Mouse (Mus musculus) kidney, adult 2 months (tissue): ENCODE results near the gene Cacna1c. TPM values are rescaled to one million over a fixed set of nuclear protein-coding genes. Genes with fewer than 3 reads are reported as not detected.

Experiments
- DNase-seq: peaks from one replicate; pipeline ENCODE4 v3.0.0; 2021
- H3K27ac ChIP-seq: fragments of 200-500 bp; 2 replicates; pipeline ENCODE4 v1.5.1; 2012; ENCODE audit warnings: low read depth, low read length, control low read depth, inconsistent platforms; ENCODE audit not compliant: insufficient read depth
- H3K27me3 ChIP-seq: fragments of 200-500 bp; replicated peaks from 2 replicates; pipeline ENCODE4 v1.6.1; 2012; ENCODE audit warnings: mild to moderate bottlenecking, moderate library complexity, low read length, inconsistent platforms; ENCODE audit not compliant: control insufficient read depth, insufficient read depth
- H3K36me3 ChIP-seq: fragments of 200-500 bp; 2 replicates; pipeline ENCODE4 v1.6.1; 2012; ENCODE audit warnings: mild to moderate bottlenecking, moderate library complexity, low read length, inconsistent platforms; ENCODE audit not compliant: control insufficient read depth, insufficient read depth
- H3K4me1 ChIP-seq: fragments of 200-500 bp; 2 replicates; pipeline ENCODE4 v1.6.1; 2011; ENCODE audit warnings: low read length; ENCODE audit not compliant: control insufficient read depth, insufficient read depth
- H3K4me3 ChIP-seq: fragments of 200-500 bp; 2 replicates; pipeline ENCODE4 v1.5.1; 2011; ENCODE audit warnings: mild to moderate bottlenecking, low read depth, low read length, control low read depth; ENCODE audit not compliant: insufficient read depth
- CTCF ChIP-seq: fragments of 200-500 bp; conservative IDR thresholded peaks from 2 replicates; pipeline ENCODE4 v1.5.1; 2011; ENCODE audit warnings: low read depth, mild to moderate bottlenecking, control low read depth, low read length, moderate library complexity, mixed read lengths; ENCODE audit not compliant: insufficient read depth, insufficient read length
- POLR2A ChIP-seq: fragments of 200-500 bp; IDR thresholded peaks from one replicate; pipeline ENCODE4 v1.6.1; 2011; ENCODE audit warnings: low read depth, low read length, control low read depth
- WGBS: fragments of 180-500 bp; shearing (Covaris S2); methylation state at CpG from one replicate; pipeline ENCODE4 v1.1.7; 2018; 5-methylcytosine and 5-hydroxymethylcytosine counted together
- polyA plus RNA-seq: library from polyadenylated mRNA; depleted of rRNA; stranded (reverse); fragments of >200 nt; gene quantifications from 2 replicates; pipeline ENCODE4 v1.2.3, GENCODE M21; 2012

The Cacna1c gene
- polyA plus RNA-seq, 1 experiment = 0.99 TPM

- 84% methylated on average over 15 of the region's 15 CpGs for WGBS
- no peaks in the 10 kb centered on the region for H3K4me1 ChIP-seq
- TF ChIP-seq POLR2A (no peak), CTCF (no peak)
- H3K27ac ChIP-seq = no peak overlapping the region
- no peaks in the 10 kb centered on the region for H3K36me3 ChIP-seq
- DNase-seq = no peak
- H3K27me3 ChIP-seq = no peaks in the 10 kb centered on the region
- no peak overlapping the region for H3K4me3 ChIP-seq
Observed at GRCm38 (mm10) chr6:119052366-119052765, 143.9 kb downstream of the Cacna1c start.

- Histone ChIP-seq H3K27me3 (no peaks in the 10 kb centered on the region), H3K4me3 (no peak overlapping the region), H3K27ac (no peak overlapping the region), H3K36me3 (no peaks in the 10 kb centered on the region), H3K4me1 (no peaks in the 10 kb centered on the region)
- TF ChIP-seq POLR2A (no peak), CTCF (no peak)
- WGBS = 67% methylated on average over 2 of the region's 2 CpGs
- DNase-seq = no peak
Observed at GRCm38 (mm10) chr6:119051721-119052120, 144.5 kb downstream of the Cacna1c start.

GRCm38 (mm10) chr6:119047340-119047739, 148.9 kb downstream of the Cacna1c start:
- no peak for TF ChIP-seq POLR2A
- no peak for TF ChIP-seq CTCF
- 52% methylated on average over 8 of the region's 8 CpGs for WGBS

GRCm38 (mm10) chr6:119045498-119045897, 150.7 kb downstream of the Cacna1c start:
- WGBS = 84% methylated on average over 7 of the region's 7 CpGs
- H3K27ac ChIP-seq = no peak overlapping the region
- H3K4me3 ChIP-seq = no peak overlapping the region
- no peak for TF ChIP-seq CTCF
- no peak for TF ChIP-seq POLR2A
- no peaks in the 10 kb centered on the region for H3K4me1 ChIP-seq
- H3K36me3 ChIP-seq = no peaks in the 10 kb centered on the region
- no peaks in the 10 kb centered on the region for H3K27me3 ChIP-seq
- no peak for DNase-seq

More at GRCm38 (mm10) chr6:119047340-119047739, 148.9 kb downstream of the Cacna1c start:
- no peak for DNase-seq
- Histone ChIP-seq H3K4me1 (no peaks in the 10 kb centered on the region), H3K4me3 (no peak overlapping the region), H3K27ac (no peak overlapping the region), H3K27me3 (no peaks in the 10 kb centered on the region), H3K36me3 (no peaks in the 10 kb centered on the region)

GRCm38 (mm10) chr6:119044148-119044547, 152.1 kb downstream of the Cacna1c start:
- 60% methylated on average over 7 of the region's 7 CpGs for WGBS

GRCm38 (mm10) chr6:119042803-119043202, 153.4 kb downstream of the Cacna1c start:
- TF ChIP-seq CTCF (no peak), POLR2A (no peak)
- 81% methylated on average over 3 of the region's 3 CpGs for WGBS
- Histone ChIP-seq H3K4me1 (no peaks in the 10 kb centered on the region), H3K27ac (no peak overlapping the region), H3K27me3 (no peaks in the 10 kb centered on the region), H3K36me3 (no peaks in the 10 kb centered on the region), H3K4me3 (no peak overlapping the region)
- no peak for DNase-seq

More at GRCm38 (mm10) chr6:119044148-119044547, 152.1 kb downstream of the Cacna1c start:
- Histone ChIP-seq H3K4me3 (no peak overlapping the region), H3K27me3 (no peaks in the 10 kb centered on the region), H3K4me1 (no peaks in the 10 kb centered on the region), H3K27ac (no peak overlapping the region), H3K36me3 (no peaks in the 10 kb centered on the region)
- TF ChIP-seq CTCF = no peak
- TF ChIP-seq POLR2A = no peak
- no peak for DNase-seq

- Histone ChIP-seq H3K27me3 (no peaks in the 10 kb centered on the region), H3K27ac (no peak overlapping the region), H3K4me3 (no peak overlapping the region), H3K4me1 (no peaks in the 10 kb centered on the region), H3K36me3 (no peaks in the 10 kb centered on the region)
- no peak for DNase-seq
- WGBS = 81% methylated on average over 7 of the region's 7 CpGs
- TF ChIP-seq CTCF = no peak
- TF ChIP-seq POLR2A = no peak
Observed at GRCm38 (mm10) chr6:119040961-119041360, 155.3 kb downstream of the Cacna1c start.

- WGBS = 80% methylated on average over 7 of the region's 7 CpGs
- Histone ChIP-seq H3K4me3 (no peak overlapping the region), H3K4me1 (no peaks in the 10 kb centered on the region), H3K36me3 (no peaks in the 10 kb centered on the region), H3K27me3 (no peaks in the 10 kb centered on the region), H3K27ac (no peak overlapping the region)
- DNase-seq = no peak
- TF ChIP-seq CTCF = no peak
- TF ChIP-seq POLR2A = no peak
Observed at GRCm38 (mm10) chr6:119039815-119040214, 156.4 kb downstream of the Cacna1c start.
